Mouse (Mus musculus): ENCODE data around the gene Zfp933. TPM values are rescaled to one million over a fixed set of nuclear protein-coding genes. Genes with fewer than 3 reads are reported as not detected.
"Not testable (repeated sequence)": the region's sequence is repeated elsewhere in the genome, so short reads cannot be mapped to it uniquely, and the experiment has no call there.

The Zfp933 gene
- total and polyA plus RNA-seq, 2 experiments from 2014 or later = 3.5 to 7.1 TPM

GRCm38 (mm10) chr4:147862051-147862450 lies 13.9 kb upstream of the Zfp933 start:
- no peaks in the 10 kb centered on the region for H3K9me3 ChIP-seq (replicated peaks; ENCODE audit: control insufficient read depth, low read length)

GRCm38 (mm10) chr4:147850776-147851175 lies 2.6 kb upstream of the Zfp933 start:
- no peak overlapping the region for H3K27ac ChIP-seq (ENCODE audit: low read depth)
- WGBS = 65% methylated on average over 2 of the region's 2 CpGs
- H3K4me1 ChIP-seq (ENCODE audit: control insufficient read depth, insufficient read depth) = peaks cover 14% of the 10 kb centered on the region
- no peaks in the 10 kb centered on the region for H3K9me3 ChIP-seq (replicated peaks; ENCODE audit: control insufficient read depth, low read length)
- H3K9ac ChIP-seq (replicated peaks; ENCODE audit: low read depth, low read length) = no peak overlapping the region
- no peaks in the 10 kb centered on the region for H3K27me3 ChIP-seq (ENCODE audit: control insufficient read depth, insufficient read depth, low read length)
- DNase-seq (ENCODE audit: low spot score) = no peak
- H3K4me3 ChIP-seq (ENCODE audit: low read depth, low read length) = no peak overlapping the region
- peaks cover 4% of the 10 kb centered on the region; the same call in 1 of the 2 replicates for H3K36me3 ChIP-seq (replicated peaks; ENCODE audit: control insufficient read depth, insufficient read depth, low read length)
- no peak for ATAC-seq (ENCODE audit: insufficient read depth, low read depth)
- H3K4me2 ChIP-seq (ENCODE audit: low read depth, low read length) = no peak overlapping the region
- TF ChIP-seq CTCF (IDR thresholded peaks at IDR 0.05; ENCODE audit: low read depth) (no peak), EP300 (IDR thresholded peaks at IDR 0.05; ENCODE audit: low read depth) (no peak)

More at GRCm38 (mm10) chr4:147862051-147862450, 13.9 kb upstream of the Zfp933 start:
- Histone ChIP-seq H3K4me1 (ENCODE audit: control insufficient read depth, insufficient read depth) (0 out of 2 replicates have a peak, but pooled peaks cover under 1% of the 10 kb centered on the region), H3K27me3 (ENCODE audit: control insufficient read depth, insufficient read depth, low read length) (no peaks in the 10 kb centered on the region), H3K9ac (replicated peaks; ENCODE audit: low read depth, low read length) (no peak overlapping the region), H3K27ac (ENCODE audit: low read depth) (no peak overlapping the region), H3K36me3 (replicated peaks; ENCODE audit: control insufficient read depth, insufficient read depth, low read length) (peaks cover 58% of the 10 kb centered on the region), H3K4me2 (ENCODE audit: low read depth, low read length) (no peak overlapping the region), H3K4me3 (ENCODE audit: low read depth, low read length) (no peak overlapping the region)
- no peak for ATAC-seq (ENCODE audit: insufficient read depth, low read depth)
- no peak for DNase-seq (ENCODE audit: low spot score)
- 97% methylated on average over 3 of the region's 3 CpGs for WGBS
- no peak for TF ChIP-seq EP300 (IDR thresholded peaks at IDR 0.05; ENCODE audit: low read depth)
- no peak for TF ChIP-seq CTCF (IDR thresholded peaks at IDR 0.05; ENCODE audit: low read depth)

GRCm38 (mm10) chr4:147848584-147848991 lies 422 bp upstream of the Zfp933 start:
- H3K4me1 ChIP-seq (ENCODE audit: control insufficient read depth, insufficient read depth) = peaks cover 14% of the 10 kb centered on the region
- peak overlapping the region; percentile 78 for H3K27ac ChIP-seq (ENCODE audit: low read depth)
- H3K27me3 ChIP-seq (ENCODE audit: control insufficient read depth, insufficient read depth, low read length) = no peaks in the 10 kb centered on the region
- 8% methylated on average over 4 of the region's 4 CpGs for WGBS
- no peaks in the 10 kb centered on the region for H3K9me3 ChIP-seq (replicated peaks; ENCODE audit: control insufficient read depth, low read length)
- peak overlapping the region; percentile 68 for H3K4me3 ChIP-seq (ENCODE audit: low read depth, low read length)
- ATAC-seq (ENCODE audit: insufficient read depth, low read depth) (peak; percentile 62), DNase-seq (ENCODE audit: low spot score) (peak; percentile 36)
- peak overlapping the region; percentile 62 for H3K9ac ChIP-seq (replicated peaks; ENCODE audit: low read depth, low read length)
- no peak for TF ChIP-seq CTCF (IDR thresholded peaks at IDR 0.05; ENCODE audit: low read depth)
- peak overlapping the region; percentile 84 for H3K4me2 ChIP-seq (ENCODE audit: low read depth, low read length)
- H3K36me3 ChIP-seq (replicated peaks; ENCODE audit: control insufficient read depth, insufficient read depth, low read length) = peaks cover 12% of the 10 kb centered on the region

GRCm38 (mm10) chr4:147842871-147843270 lies 5.3 kb downstream of the Zfp933 start:
- Histone ChIP-seq H3K4me2 (ENCODE audit: low read depth, low read length) (no peak overlapping the region), H3K9ac (replicated peaks; ENCODE audit: low read depth, low read length) (no peak overlapping the region), H3K9me3 (replicated peaks; ENCODE audit: control insufficient read depth, low read length) (peaks cover 7% of the 10 kb centered on the region; the same call in 1 of the 2 replicates), H3K4me1 (ENCODE audit: control insufficient read depth, insufficient read depth) (peaks cover 6% of the 10 kb centered on the region), H3K36me3 (replicated peaks; ENCODE audit: control insufficient read depth, insufficient read depth, low read length) (peaks cover 29% of the 10 kb centered on the region), H3K27me3 (ENCODE audit: control insufficient read depth, insufficient read depth, low read length) (no peaks in the 10 kb centered on the region), H3K27ac (ENCODE audit: low read depth) (no peak overlapping the region), H3K4me3 (ENCODE audit: low read depth, low read length) (no peak overlapping the region)
- no peak for TF ChIP-seq CTCF (IDR thresholded peaks at IDR 0.05; ENCODE audit: low read depth)
- TF ChIP-seq EP300 (IDR thresholded peaks at IDR 0.05; ENCODE audit: low read depth) = no peak
- no peak for DNase-seq (ENCODE audit: low spot score)
- WGBS = 91% methylated on average over 3 of the region's 3 CpGs
- ATAC-seq (ENCODE audit: insufficient read depth, low read depth) = no peak

- DNase-seq (ENCODE audit: low spot score); H3K4me1 ChIP-seq (ENCODE audit: control insufficient read depth, insufficient read depth); H3K4me2 ChIP-seq (ENCODE audit: low read depth, low read length); H3K4me3 ChIP-seq (ENCODE audit: low read depth, low read length); H3K27me3 ChIP-seq (ENCODE audit: control insufficient read depth, insufficient read depth, low read length); ATAC-seq (ENCODE audit: insufficient read depth, low read depth); H3K27ac ChIP-seq (ENCODE audit: low read depth); H3K9ac ChIP-seq (replicated peaks; ENCODE audit: low read depth, low read length); H3K9me3 ChIP-seq (replicated peaks; ENCODE audit: control insufficient read depth, low read length): not testable (repeated sequence)
- 97% methylated on average over 7 of the region's 26 CpGs for WGBS
- peaks cover 19% of the 10 kb centered on the region for H3K36me3 ChIP-seq (replicated peaks; ENCODE audit: control insufficient read depth, insufficient read depth, low read length)
Measured at GRCm38 (mm10) chr4:147839282-147839681, 8.9 kb downstream of the Zfp933 start.

GRCm38 (mm10) chr4:147824389-147824788 lies 23.8 kb downstream of the Zfp933 start:
- H3K4me2 ChIP-seq (ENCODE audit: low read depth, low read length) = no peak overlapping the region
- no peak for TF ChIP-seq CTCF (IDR thresholded peaks at IDR 0.05; ENCODE audit: low read depth)
- TF ChIP-seq EP300 (IDR thresholded peaks at IDR 0.05; ENCODE audit: low read depth) = no peak
- no peak overlapping the region for H3K4me3 ChIP-seq (ENCODE audit: low read depth, low read length)
- no peak overlapping the region for H3K27ac ChIP-seq (ENCODE audit: low read depth)
- peaks cover 53% of the 10 kb centered on the region for H3K36me3 ChIP-seq (replicated peaks; ENCODE audit: control insufficient read depth, insufficient read depth, low read length)
- no peaks in the 10 kb centered on the region for H3K27me3 ChIP-seq (ENCODE audit: control insufficient read depth, insufficient read depth, low read length)
- ATAC-seq (ENCODE audit: insufficient read depth, low read depth) = no peak
- DNase-seq (ENCODE audit: low spot score) = no peak
- WGBS = 90% methylated on average over 4 of the region's 4 CpGs
- H3K9ac ChIP-seq (replicated peaks; ENCODE audit: low read depth, low read length) = no peak overlapping the region
- peaks cover 76% of the 10 kb centered on the region for H3K9me3 ChIP-seq (replicated peaks; ENCODE audit: control insufficient read depth, low read length)
- no peaks in the 10 kb centered on the region for H3K4me1 ChIP-seq (ENCODE audit: control insufficient read depth, insufficient read depth)

GRCm38 (mm10) chr4:147821414-147821813 lies 26.8 kb downstream of the Zfp933 start:
- not testable (repeated sequence) for H3K4me2 ChIP-seq (ENCODE audit: low read depth, low read length); H3K4me1 ChIP-seq (ENCODE audit: control insufficient read depth, insufficient read depth); H3K27me3 ChIP-seq (ENCODE audit: control insufficient read depth, insufficient read depth, low read length); ATAC-seq (ENCODE audit: insufficient read depth, low read depth); H3K27ac ChIP-seq (ENCODE audit: low read depth); DNase-seq (ENCODE audit: low spot score); H3K4me3 ChIP-seq (ENCODE audit: low read depth, low read length); H3K9ac ChIP-seq (replicated peaks; ENCODE audit: low read depth, low read length)
- H3K36me3 ChIP-seq (replicated peaks; ENCODE audit: control insufficient read depth, insufficient read depth, low read length) = peaks cover 24% of the 10 kb centered on the region
- 86% methylated on average over 3 of the region's 3 CpGs for WGBS
- H3K9me3 ChIP-seq (replicated peaks; ENCODE audit: control insufficient read depth, low read length) = peaks cover 50% of the 10 kb centered on the region

GRCm38 (mm10) chr4:147819659-147820058 lies 28.5 kb downstream of the Zfp933 start:
- H3K27me3 ChIP-seq (ENCODE audit: control insufficient read depth, insufficient read depth, low read length); H3K4me1 ChIP-seq (ENCODE audit: control insufficient read depth, insufficient read depth); H3K27ac ChIP-seq (ENCODE audit: low read depth); DNase-seq (ENCODE audit: low spot score); H3K9ac ChIP-seq (replicated peaks; ENCODE audit: low read depth, low read length); H3K36me3 ChIP-seq (replicated peaks; ENCODE audit: control insufficient read depth, insufficient read depth, low read length); ATAC-seq (ENCODE audit: insufficient read depth, low read depth); H3K4me3 ChIP-seq (ENCODE audit: low read depth, low read length); H3K4me2 ChIP-seq (ENCODE audit: low read depth, low read length): not testable (repeated sequence)
- WGBS = 76% methylated on average over 7 of the region's 7 CpGs
- H3K9me3 ChIP-seq (replicated peaks; ENCODE audit: control insufficient read depth, low read length) = peaks cover 36% of the 10 kb centered on the region
